Mouse (Mus musculus): ENCODE measurements around the gene Cd93. TPM values are rescaled to one million over a fixed set of nuclear protein-coding genes. Genes with fewer than 3 reads are reported as not detected.
A peak's percentile ranks its signal among the peaks of the same experiment; 100 is the strongest.

Gene Cd93
- total RNA-seq (2021): 10 to 100 TPM; 15.6 to 17.1 TPM
- long read RNA-seq, experiment 1, full-length matches to known transcripts: 1 of 4 reads
- long read RNA-seq, experiment 1, partial matches to known transcripts: 3 of 4 reads
- long read RNA-seq, experiment 1, other reads (novel, unspliced or antisense): 0 of 4 reads
- long read RNA-seq, experiment 2, full-length matches to known transcripts: 2 of 4 reads
- long read RNA-seq, experiment 2, partial matches to known transcripts: 0 of 4 reads
- long read RNA-seq, experiment 2, other reads (novel, unspliced or antisense): 2 of 4 reads

DNA sequence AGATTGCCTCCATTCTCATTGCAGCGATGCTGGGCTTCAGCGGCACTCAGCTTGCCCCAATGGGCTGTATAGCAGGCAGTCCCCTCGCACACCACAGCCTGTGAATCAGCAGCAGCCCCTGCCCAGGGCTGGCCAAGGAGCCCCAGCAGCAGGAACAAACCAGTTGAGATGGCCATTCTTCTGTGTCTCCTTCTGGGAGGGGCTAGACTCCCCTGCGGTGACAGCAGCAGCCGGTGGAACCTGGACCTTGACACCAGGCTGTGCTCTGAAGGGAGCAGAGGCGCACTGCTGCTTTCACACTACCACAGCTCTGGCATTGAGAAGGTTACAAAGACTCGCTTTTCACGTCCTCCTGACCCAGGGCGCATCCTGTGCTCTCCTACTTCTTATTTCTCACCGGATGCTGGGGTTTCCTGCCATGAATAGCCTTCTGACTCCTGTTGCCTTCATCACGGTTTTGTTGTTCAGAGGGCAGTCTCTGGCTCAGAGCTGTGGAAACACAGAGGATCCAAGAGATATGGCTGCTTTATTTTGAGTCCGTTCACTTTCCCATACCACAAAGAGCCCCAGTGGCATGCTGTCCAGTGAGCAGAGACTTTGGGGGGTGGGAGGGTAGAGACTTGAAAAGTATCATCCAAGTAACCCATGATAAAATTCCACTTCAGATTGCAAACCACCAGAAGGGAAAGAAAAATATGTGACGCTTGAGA, at the start of gene Cd93:
Cd93 (minus strand) TSS at position 315 of the 710 bp plus-strand sequence.
- intact Hi-C loops (cut with DNase I): no loop called here
- no peak for DNase-seq (ENCODE audit: low spot score in 2 of 2)

DNA sequence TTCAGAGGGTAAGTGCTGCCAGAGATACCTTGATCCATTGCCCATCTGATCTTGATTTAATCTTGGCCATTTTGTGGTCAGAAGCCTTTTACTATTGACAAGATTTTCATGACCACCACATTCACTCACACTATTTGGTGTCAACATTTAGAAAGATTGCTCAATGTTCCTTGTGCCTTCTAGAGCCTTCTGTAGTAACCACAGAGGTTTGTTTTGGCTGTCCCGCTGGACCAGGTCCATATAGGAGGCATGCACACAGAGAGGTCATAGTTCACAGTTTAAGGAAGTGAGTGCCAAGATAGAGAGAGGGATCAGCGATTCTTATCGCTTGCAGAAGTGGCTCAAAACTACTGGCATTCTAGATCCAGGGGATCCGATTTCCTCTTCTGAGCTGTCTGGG, 48.7 kb upstream of the Cd93 start:
- DNase-seq (ENCODE audit: low spot score in 2 of 2): no peak
- intact Hi-C loops (cut with DNase I): no loop called here

DNA sequence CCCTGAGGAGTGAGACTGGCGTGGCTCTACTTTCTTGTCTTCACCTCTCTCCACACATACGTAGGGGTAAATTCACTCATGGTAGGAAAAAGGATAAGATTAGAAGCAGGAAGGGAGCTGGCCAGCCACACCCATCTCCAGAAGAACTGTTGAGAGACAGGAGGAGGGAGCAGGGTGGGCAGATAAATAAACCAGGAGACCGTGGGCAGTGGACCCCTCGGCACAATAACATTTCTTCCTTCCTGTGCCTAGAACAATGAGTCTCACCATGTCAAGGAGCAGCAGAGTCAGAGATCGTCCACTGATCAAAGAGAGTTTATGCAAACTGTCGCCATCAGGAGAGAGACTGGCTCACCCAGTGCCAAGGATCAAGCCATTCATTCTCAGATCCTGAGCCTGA, 46.8 kb upstream of the Cd93 start:
- intact Hi-C loops (cut with DNase I): no loop called here
- no peak for DNase-seq (ENCODE audit: low spot score in 2 of 2)

DNA sequence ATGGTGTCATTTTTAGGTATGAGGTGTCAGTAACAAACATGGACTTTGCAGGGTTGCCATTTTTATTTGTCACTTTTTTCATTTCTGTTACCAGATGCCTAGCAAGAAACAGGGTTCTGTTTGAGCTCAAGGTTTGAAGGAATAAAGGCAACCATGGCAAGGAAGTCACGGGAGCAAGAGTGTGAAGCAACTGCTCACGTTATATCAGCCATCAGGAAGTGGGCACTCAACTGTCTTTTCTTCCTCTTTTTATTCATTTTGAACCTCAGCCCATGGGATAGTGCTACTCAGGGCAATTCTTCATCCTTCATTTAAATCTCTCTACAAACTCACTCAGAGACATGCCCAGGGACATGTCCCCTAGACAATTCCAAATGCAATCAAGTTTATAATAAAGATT, 45.5 kb upstream of the Cd93 start:
- intact Hi-C loops (cut with DNase I): no loop called here
- no peak for DNase-seq (ENCODE audit: low spot score in 2 of 2)

DNA sequence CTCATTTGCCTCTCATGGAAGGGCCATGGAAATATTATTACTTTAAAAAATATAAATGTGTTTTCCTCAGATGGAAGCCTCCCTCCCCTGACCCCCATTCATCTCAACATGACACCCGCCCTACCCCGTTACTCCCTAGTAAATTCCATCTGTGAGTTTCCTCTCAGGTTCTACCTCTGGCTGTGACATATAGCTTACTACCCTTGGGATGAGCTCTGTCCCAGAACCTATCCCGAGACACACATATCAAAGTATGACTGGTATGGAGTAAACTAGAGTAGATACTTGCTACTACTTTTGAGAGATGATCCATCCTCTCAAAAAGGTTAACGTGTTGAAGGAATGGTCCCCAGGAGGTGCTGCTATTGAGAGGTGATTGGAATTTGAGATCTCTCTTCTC, 42.2 kb upstream of the Cd93 start:
- intact Hi-C loops (cut with DNase I): no loop called here
- no peak for DNase-seq (ENCODE audit: low spot score in 2 of 2)

DNA sequence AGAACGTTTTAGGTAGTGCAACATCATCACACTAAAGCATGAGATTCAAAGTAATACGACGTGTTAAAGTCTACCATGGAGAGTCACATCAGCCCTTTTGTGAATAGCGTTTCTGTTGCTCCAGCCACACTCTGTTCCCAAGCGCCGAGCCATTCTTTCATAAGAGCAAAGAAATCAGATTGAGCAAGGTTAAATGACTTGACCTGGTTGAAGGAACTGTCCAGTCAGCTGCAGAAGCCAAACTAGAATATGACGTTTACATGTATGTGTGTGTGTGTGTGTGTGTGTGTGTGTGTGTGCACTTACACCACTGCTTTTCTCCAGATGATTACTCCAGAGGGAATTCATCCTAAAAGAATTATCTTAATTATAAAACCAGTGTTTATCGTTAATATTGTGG, 37.0 kb upstream of the Cd93 start:
- intact Hi-C loops (cut with DNase I): no loop called here
- DNase-seq (ENCODE audit: low spot score in 2 of 2): no peak

DNA sequence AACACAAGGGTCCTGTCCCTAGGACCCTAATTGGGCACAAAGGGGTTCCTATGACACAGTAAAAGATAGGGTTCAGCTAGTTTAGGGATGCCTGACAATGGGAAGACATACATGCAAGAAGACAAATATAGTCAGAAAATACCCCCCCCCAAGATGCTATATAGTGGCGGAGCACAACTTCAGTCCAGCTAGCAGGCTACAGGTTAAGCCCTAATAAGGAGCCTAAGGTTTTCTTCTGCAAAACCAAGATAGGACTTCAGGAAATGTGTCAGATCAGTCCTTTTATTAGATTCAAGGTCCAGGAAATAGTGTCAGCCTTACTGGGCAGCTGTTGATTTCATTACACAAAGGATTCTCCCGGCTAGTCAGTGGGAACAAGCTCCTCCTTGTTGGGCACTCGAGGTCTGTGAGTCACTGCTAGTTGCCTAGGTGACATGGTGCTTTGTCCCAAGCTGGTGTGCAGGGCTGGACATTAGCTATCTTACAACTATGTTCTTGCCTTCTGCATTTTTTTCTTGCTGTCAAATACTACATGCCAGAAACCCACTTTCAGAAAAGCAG, 34.9 kb upstream of the Cd93 start:
- peak; percentile 12 to 41 for DNase-seq (ENCODE audit: low spot score in 2 of 2)
- intact Hi-C loops (cut with DNase I): no loop called here

DNA sequence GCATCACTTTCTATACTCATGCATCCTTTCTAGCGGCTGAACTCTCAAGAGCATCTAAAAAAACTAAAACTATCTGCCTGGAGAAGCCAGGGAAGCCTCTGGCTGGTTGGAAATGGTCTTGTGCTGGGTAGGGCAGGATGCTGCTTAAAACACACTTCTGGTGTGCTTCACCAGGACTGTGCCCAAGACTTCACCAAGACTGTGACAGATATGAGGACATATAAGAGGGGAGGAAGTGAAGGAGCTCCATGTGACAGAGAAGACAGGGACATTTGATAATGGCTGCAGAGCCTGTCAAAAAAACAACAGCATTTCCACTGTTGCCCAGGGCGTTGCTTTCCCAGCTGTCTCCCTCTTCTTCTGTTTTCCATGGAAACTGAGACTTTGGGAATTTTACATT, 34.0 kb upstream of the Cd93 start:
- DNase-seq (ENCODE audit: low spot score in 2 of 2): no peak
- intact Hi-C loops (cut with DNase I): no loop called here

DNA sequence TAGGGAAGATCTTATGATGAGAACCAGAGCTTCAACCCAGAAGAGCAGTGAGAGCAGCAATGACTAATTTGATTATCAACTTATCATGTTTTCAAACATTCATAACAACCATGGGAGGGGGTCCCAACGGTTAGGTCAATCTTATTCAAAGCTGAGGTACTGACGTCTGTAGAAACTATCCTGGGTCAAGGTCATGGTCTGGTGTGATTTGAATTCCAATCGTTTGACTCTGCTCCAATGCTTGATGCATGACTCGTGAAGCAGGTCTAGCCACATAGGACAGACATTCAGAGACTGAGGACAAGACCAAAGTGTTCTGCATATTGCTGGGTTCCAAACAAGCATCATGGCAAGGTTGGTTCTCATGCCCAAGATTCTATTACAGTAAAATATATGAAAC, 33.2 kb upstream of the Cd93 start:
- intact Hi-C loops (cut with DNase I): no loop called here
- DNase-seq (ENCODE audit: low spot score in 2 of 2): no peak

DNA sequence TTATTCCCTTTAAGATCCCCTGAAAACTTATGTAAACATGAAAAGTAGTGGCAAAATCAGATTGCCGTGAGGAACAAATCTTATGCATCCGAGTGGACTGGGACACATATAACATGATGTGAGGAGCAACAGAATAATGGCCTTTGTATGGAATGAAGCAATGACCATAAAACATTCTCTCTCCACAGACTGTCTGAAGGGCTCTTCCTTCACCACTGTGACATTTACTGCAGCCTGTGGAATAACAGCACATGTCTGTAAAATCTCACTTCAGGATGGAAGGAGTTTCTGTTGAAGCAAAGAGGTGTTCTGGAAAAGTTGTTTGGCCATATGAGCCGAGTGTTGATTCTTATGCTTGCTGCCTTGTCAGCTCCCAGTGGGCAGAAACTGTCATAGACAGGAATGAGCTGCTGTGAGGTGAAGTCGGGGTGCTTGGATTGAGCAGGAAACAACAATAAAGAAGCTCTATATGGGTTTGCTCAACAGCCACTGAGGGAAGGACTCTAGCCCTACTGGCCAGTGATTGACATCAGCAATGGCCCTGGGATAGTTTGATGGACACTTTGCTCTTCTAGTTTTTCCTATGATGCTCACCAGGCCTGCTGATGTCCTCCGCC, 32.6 kb upstream of the Cd93 start:
- intact Hi-C loops (cut with DNase I): no loop called here
- DNase-seq (ENCODE audit: low spot score in 2 of 2): no peak

DNA sequence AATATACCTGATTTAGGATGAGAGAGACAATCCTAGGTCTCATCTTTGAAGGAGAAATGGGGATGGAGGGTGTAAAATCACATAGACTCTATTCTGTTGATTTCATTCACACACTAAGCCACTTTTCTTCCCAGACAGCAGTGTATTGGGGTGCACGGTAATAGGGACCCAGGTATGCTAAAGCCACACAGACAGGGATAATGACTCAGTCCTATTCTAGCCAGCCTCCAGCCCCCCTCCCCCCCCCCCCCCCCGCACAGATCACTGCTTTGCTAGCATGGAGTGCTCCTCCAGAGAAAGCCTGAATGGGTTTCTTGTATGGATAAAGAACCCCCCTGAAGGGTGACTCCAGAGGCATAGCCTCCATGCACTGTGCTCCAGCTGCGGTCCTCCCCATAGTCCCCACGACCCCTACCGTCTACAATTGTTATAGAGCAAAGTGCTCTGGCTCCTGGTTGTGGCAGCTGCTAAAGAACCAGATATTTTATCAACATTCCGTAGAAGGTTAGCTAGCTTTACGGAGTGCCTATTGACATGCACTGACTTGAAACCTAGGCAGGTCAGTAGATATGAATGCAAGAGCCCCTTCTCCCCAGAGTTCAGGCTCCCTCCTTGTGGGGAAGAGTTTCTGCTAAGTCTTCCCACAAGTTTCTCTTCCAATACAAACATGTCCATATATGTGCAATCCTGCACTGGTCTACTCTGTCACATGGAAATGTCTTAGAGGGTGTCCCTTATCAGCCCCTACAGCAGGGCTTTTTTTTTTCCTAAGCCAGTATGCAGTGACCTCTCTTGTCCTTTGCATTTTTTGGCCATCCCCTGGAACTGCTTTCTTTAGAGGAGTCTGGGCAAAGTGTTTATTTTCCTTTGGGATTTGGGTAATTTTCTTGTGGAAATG, 26.2 kb upstream of the Cd93 start:
- intact Hi-C loops (cut with DNase I): no loop called here
- DNase-seq (ENCODE audit: low spot score in 2 of 2): no peak

DNA sequence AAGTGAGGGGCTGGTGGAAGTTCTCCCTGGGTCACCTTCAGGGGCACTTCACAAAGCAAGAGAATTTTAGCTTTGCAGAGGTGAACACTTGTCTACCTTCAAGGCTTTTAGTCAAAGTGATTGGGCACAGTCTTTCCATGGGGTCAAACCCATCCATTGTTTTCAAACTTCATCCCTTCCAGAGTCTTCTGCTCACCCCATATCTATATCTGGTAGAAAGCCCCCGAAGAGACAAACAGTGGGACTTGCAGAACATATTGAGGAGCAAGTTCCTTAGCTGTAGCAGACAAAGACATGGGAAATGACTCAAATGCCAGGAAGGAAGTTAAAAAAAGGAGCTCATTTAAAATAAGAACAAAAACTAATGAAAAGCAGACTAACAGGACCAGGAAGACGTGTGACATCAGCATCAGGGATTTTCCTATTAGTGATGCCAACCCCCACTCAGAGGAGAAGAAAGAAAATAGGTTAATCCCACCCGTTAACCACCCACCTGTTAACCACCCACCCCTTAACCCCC, 24.6 kb upstream of the Cd93 start:
- intact Hi-C loops (cut with DNase I): no loop called here
- no peak for DNase-seq (ENCODE audit: low spot score in 2 of 2)

DNA sequence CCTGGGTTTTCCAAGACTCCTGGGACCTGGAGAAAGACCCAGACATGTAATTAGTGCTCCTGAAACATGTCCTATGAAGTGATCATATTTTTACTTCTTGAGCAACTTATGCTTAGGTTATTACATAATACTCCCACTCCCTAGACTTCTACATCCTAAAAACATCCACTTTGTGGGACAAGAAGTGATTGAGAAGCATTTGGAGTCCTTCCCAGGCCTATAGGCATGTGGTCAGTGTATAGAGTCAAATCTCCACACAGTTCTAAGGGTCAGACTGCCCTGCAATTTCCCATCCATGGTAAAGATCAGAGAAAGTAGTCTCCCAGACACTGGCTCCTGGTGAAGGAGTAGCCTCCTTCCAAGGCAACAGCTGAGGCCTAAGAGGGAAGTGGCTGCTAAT, 12.0 kb upstream of the Cd93 start:
- DNase-seq (ENCODE audit: low spot score in 2 of 2): no peak
- intact Hi-C loops (cut with DNase I): no loop called here

DNA sequence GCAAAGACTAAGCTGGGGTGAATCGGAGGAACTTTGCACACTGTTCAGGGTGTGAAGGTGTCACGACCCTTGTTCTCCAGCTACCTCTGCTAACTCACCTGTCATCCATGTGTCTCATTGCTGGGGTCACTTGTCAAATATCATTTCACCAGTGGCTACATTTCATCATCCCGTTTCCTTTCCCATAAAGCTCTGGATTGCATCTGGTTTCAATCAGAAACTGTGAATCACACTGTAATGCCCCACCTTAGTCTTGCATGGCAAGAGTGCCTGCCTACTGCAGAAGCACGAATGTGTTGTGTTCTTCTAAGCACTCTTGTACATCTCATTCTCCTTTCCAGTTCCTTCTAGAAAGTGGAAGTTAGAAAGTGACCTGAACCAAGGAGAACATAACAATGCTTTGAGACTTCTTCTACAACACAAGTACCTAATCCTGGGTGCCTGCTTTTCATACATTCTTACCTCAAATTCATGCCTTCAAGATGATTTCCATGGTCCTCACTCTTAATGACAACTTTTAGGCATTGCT, 10.7 kb upstream of the Cd93 start:
- no peak for DNase-seq (ENCODE audit: low spot score in 2 of 2)
- intact Hi-C loops (cut with DNase I): no loop called here

DNA sequence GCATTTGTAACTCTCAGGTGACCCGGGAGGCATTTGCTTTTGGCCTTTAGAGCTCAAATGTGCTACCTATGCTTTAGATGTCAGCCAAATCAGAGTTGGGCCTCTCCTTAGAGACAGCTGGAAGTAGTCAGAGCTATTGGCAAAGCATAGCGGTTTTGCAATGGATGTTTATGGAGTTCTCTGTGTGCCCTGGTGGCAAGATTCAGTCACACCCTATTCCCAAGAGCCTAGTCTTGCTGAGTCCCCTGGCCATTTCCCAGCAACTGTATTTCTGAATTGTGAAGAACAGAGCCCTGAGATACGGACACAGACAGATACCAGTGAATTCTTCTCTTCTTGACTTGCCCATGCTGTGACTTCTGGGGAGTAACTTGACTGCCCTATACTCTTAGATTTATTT, 9.7 kb upstream of the Cd93 start:
- intact Hi-C loops (cut with DNase I): no loop called here
- DNase-seq (ENCODE audit: low spot score in 2 of 2): no peak

DNA sequence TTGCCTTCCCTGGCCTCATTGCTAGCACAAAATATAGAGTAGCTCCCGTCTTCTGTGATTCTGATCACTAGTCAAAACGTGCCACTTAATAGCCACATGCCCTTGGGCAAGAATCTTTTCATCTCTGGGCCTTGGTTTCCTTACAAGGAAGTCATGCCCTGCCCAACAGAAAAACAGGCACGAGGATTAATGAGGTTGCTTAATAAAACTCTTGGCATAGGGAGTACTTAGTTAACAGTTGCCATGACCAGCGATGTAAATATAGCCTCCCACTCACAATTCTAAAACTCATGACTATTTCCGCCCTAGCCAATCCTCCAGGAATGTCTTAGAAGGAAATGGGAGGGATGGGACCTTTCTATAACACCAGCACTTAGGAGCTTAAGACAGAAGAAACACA, 8.1 kb upstream of the Cd93 start:
- DNase-seq (ENCODE audit: low spot score in 2 of 2): no peak
- intact Hi-C loops (cut with DNase I): no loop called here

DNA sequence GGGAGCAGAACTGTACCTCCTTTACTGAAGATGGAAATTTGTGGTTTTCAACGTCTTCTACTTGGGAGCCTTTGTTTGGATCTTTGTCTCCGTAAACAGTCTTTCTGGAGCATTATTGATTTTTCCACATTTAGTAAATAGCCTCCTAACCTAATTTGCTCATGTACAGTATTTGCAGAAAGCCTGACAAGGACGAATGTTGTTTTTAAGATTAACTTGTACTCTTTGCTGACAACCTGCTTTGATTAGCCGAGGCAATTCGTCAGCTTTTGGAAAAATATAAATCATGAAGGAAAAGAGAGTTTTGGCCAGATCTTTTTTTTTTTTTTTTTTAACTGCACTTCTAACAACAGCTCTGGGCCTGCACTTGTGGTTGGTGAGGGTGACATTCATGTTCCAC, 7.3 kb upstream of the Cd93 start:
- DNase-seq (ENCODE audit: low spot score in 2 of 2): no peak

DNA sequence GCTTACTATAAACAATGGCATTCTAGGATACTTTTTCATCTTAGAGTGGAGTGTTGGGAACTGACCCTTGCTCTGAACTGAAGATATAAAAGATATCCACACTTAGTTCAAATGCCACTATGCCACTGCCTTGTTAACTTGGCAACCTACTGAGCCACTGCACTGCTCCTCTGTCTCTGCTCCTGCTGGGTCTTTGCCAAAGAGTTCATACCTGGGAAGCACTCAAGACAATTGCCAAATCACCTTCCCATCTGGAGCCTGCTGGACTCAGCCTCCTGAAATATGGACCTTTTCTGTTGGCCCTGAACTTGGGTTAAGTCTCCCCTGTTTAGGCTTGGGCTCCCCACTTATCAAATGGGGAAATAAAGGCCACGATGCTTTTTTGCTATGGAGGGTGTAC, 6.3 kb upstream of the Cd93 start:
- intact Hi-C loops (cut with DNase I): no loop called here
- no peak for DNase-seq (ENCODE audit: low spot score in 2 of 2)

More for the DNA sequence above, 7.3 kb upstream of the Cd93 start:
- intact Hi-C loops (cut with DNase I): no loop called here

DNA sequence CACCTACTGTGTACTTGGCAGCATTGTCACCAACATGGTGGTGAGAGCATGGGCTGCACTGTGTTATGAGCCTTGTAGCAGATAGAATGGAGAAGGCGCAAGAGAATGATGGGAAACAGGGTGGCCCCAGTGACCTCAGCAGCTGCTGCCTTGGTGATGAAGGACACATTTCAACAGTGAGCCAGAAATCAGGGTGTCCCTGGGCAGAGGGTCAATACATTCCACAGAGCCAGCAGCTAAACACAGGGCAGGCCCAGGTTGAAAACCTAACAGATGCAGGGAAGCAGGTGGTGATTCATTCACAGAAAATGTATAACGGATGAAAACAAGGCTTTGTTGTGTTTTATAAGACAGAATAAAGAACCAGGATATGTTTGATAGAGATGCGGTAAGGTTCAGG, 3.1 kb upstream of the Cd93 start:
- intact Hi-C loops (cut with DNase I): no loop called here
- no peak for DNase-seq (ENCODE audit: low spot score in 2 of 2)
